Mouse (Mus musculus) left cerebral cortex, postnatal 14 days (tissue): ENCODE measurements at regions not wholly inside any gene's neighbourhood (a gene's known extent, or its start where the extent isn't known, plus 50 kb on each side); places are given as distances from the start of the nearest gene placed in this dataset.

Source experiments
- DNase-seq, 2 experiments: peaks; one replicate each; pipeline ENCODE4 v3.0.0; 2021 to 2022; ENCODE audit warnings: low spot score in 2 of 2, mixed read lengths in 1 of 2
- intact Hi-C: fragments of 180-260 bp; cut with DNase I; formaldehyde crosslinking; loops from one replicate; pipeline ENCODE4 v1.15.1; 2025

- intact Hi-C loops: no loop called here
- DNase-seq: no peak
Measured at GRCm38 (mm10) chr11:6785471-6785870, 52.0 kb downstream of the Gm11983 start.

- DNase-seq: no peak
- intact Hi-C loops: no loop called here
Measured at GRCm38 (mm10) chr11:6782826-6783225, 54.6 kb downstream of the Gm11983 start.

- intact Hi-C loops: no loop called here
- DNase-seq: no peak
Measured at GRCm38 (mm10) chr11:6779752-6780151, 57.7 kb downstream of the Gm11983 start.

GRCm38 (mm10) chr11:6778596-6779360, 58.7 kb downstream of the Gm11983 start:
- intact Hi-C loops: no loop called here
- no peak for DNase-seq

GRCm38 (mm10) chr11:6777566-6777965, 59.9 kb downstream of the Gm11983 start:
- intact Hi-C loops: no loop called here
- no peak for DNase-seq

GRCm38 (mm10) chr11:6774656-6775055, 62.8 kb downstream of the Gm11983 start:
- intact Hi-C loops: no loop called here
- no peak for DNase-seq

GRCm38 (mm10) chr11:6773951-6774350, 63.5 kb downstream of the Gm11983 start:
- no peak for DNase-seq
- intact Hi-C loops: no loop called here

GRCm38 (mm10) chr11:6773364-6773763, 64.1 kb downstream of the Gm11983 start:
- no peak for DNase-seq
- intact Hi-C loops: no loop called here

- intact Hi-C loops: loop anchor here (1.0 kb wide), 1 partner anchor 114 kb away; no protein-coding TSS in a partner anchor
- DNase-seq: no peak
Measured at GRCm38 (mm10) chr11:6769437-6769765, 68.1 kb downstream of the Gm11983 start.

GRCm38 (mm10) chr11:6768599-6769436, 68.6 kb downstream of the Gm11983 start:
- intact Hi-C loops: loop anchor here (1.0 kb wide), 1 partner anchor 114 kb away; no protein-coding TSS in a partner anchor
- peak; percentile 68 to 83 for DNase-seq

- peak; percentile 18 to 37 for DNase-seq
- intact Hi-C loops: no loop called here
Measured at GRCm38 (mm10) chr11:6766725-6767124, 70.7 kb downstream of the Gm11983 start.

- peak; percentile 39 to 62 for DNase-seq
- intact Hi-C loops: no loop called here
Measured at GRCm38 (mm10) chr11:6765333-6765957, 72.0 kb downstream of the Gm11983 start.

- no peak for DNase-seq
- intact Hi-C loops: no loop called here
Measured at GRCm38 (mm10) chr11:6764186-6764585, 73.3 kb downstream of the Gm11983 start.

GRCm38 (mm10) chr11:6763001-6763400, 74.5 kb downstream of the Gm11983 start:
- intact Hi-C loops: no loop called here
- no peak for DNase-seq

GRCm38 (mm10) chr11:6761876-6762628, 75.4 kb downstream of the Gm11983 start:
- intact Hi-C loops: no loop called here
- DNase-seq: no peak

- intact Hi-C loops: no loop called here
Measured at GRCm38 (mm10) chr11:6759578-6759977, 77.9 kb downstream of the Gm11983 start.

GRCm38 (mm10) chr11:6739439-6739838, 81.1 kb downstream of the Ramp3 start:
- intact Hi-C loops: no loop called here

More at GRCm38 (mm10) chr11:6759578-6759977, 77.9 kb downstream of the Gm11983 start:
- no peak for DNase-seq

GRCm38 (mm10) chr11:6738581-6738980, 80.3 kb downstream of the Ramp3 start:
- intact Hi-C loops: no loop called here
- no peak for DNase-seq

More at GRCm38 (mm10) chr11:6739439-6739838, 81.1 kb downstream of the Ramp3 start:
- no peak for DNase-seq

- DNase-seq: no peak
- intact Hi-C loops: no loop called here
Measured at GRCm38 (mm10) chr11:6738163-6738562, 79.8 kb downstream of the Ramp3 start.
